Comparison of ENCODE assay signal across 12 mouse cellular contexts in the genomic region with DNA sequence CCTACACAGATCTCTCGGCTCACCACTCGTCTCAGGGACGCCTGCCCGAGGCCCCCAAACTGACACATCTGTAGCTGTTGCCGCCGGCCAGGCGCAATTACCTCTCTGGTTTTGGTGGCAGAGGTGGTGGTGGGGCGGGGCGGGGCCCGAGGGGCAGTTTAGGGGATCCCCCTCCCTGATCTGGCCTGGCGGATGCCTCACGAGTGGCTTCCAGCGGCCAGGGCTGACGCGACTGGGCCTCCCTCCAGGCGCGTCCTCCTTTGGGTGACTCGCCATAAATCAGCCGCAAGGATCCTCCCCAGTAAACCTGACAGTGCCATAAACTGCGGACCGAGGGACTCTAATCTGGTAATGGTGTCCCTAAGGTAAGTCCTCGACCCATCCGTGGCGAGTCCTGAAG. TPM values are rescaled to one million over a fixed set of nuclear protein-coding genes. Genes with fewer than 3 reads are reported as not detected.
A peak's percentile ranks its signal among the peaks of the same experiment; 100 is the strongest.
DNase-seq lines count a peak whose midpoint lies in the region; ATAC-seq and TF ChIP-seq lines count a peak whose summit lies in the region.
"Had no signal": no experiment of that assay in that cellular context is flagged by ENCODE, and none has a peak within 500 bp of the region (broad histone marks: within the 10 kb centered on the region; RNA-seq: fewer than 3 reads in every experiment).

No protein-coding gene starts in this region.

- H3K27ac ChIP-seq in liver, embryonic 11.5 days (ENCODE audit: low read depth, low read length) = no peak overlapping the region
- H3K27ac ChIP-seq in liver, postnatal 0 days (ENCODE audit: low read depth) = no peak overlapping the region
- no peak overlapping the region for H3K27ac ChIP-seq in intestine, embryonic 16.5 days (ENCODE audit: low read length)
- H3K27ac ChIP-seq in stomach, embryonic 16.5 days (ENCODE audit: low read length) = no peak overlapping the region
- H3K27ac ChIP-seq: forebrain, embryonic 15.5 days had no signal

- H3K9me3 ChIP-seq in liver, embryonic 11.5 days (ENCODE audit: control insufficient read depth, low read length) = no peaks in the 10 kb centered on the region
- no peaks in the 10 kb centered on the region for H3K9me3 ChIP-seq in liver, postnatal 0 days (ENCODE audit: low read length)
- H3K9me3 ChIP-seq in intestine, embryonic 16.5 days (ENCODE audit: control insufficient read depth, low read length) = no peaks in the 10 kb centered on the region
- H3K9me3 ChIP-seq in stomach, embryonic 16.5 days (replicated peaks; ENCODE audit: control insufficient read depth, low read length) = no peaks in the 10 kb centered on the region
- H3K9me3 ChIP-seq: forebrain, embryonic 15.5 days had no signal

- H3K27me3 ChIP-seq in liver, embryonic 11.5 days (replicated peaks; ENCODE audit: control insufficient read depth, insufficient read depth, low read length) = peaks cover 98% of the 10 kb centered on the region
- peaks cover 97% of the 10 kb centered on the region for H3K27me3 ChIP-seq in liver, postnatal 0 days (ENCODE audit: insufficient read depth, low read length)
- H3K27me3 ChIP-seq in intestine, embryonic 16.5 days (replicated peaks; ENCODE audit: control insufficient read depth, insufficient read depth, low read length) = peaks cover 73% of the 10 kb centered on the region
- H3K27me3 ChIP-seq in stomach, embryonic 16.5 days (ENCODE audit: control insufficient read depth, insufficient read depth, low read length) = peaks cover 90% of the 10 kb centered on the region

- H3K4me1 ChIP-seq in liver, embryonic 11.5 days (replicated peaks; ENCODE audit: control insufficient read depth, insufficient read depth, low read length) = 0 out of 2 replicates have a peak, but pooled peaks cover 4% of the 10 kb centered on the region
- peaks cover 2% of the 10 kb centered on the region; the same call in 1 of the 2 replicates for H3K4me1 ChIP-seq in liver, postnatal 0 days (ENCODE audit: insufficient read depth)
- peaks cover 13% of the 10 kb centered on the region for H3K4me1 ChIP-seq in intestine, embryonic 16.5 days (ENCODE audit: control insufficient read depth, insufficient read depth, low read length)
- 0 out of 2 replicates have a peak, but pooled peaks cover 3% of the 10 kb centered on the region for H3K4me1 ChIP-seq in stomach, embryonic 16.5 days (ENCODE audit: control insufficient read depth, insufficient read depth, low read length)

- DNase-seq in cerebellum, postnatal 10 days = peak; percentile 14 to 25
- no peak for DNase-seq in cerebellum, adult 9-10 months
- peak; percentile 36 for DNase-seq in liver, embryonic 11.5 days (ENCODE audit: low spot score)
- no peak for DNase-seq in liver, postnatal 0 days
- no peak for DNase-seq in c-Kit-positive CD71-positive TER-119-positive erythroid progenitor cells, embryonic 14.5 days (ENCODE audit: low spot score)
- DNase-seq: lung, postnatal 4 days had no signal

- WGBS in liver, embryonic 11.5 days = 6% methylated on average over 24 of the region's 24 CpGs
- WGBS in liver, postnatal 0 days (ENCODE audit: insufficient replicate concordance) = 7% methylated on average over 24 of the region's 24 CpGs
- WGBS in intestine, embryonic 16.5 days = 20% methylated on average over 24 of the region's 24 CpGs
- 9% methylated on average over 24 of the region's 24 CpGs for WGBS in stomach, embryonic 16.5 days

- H3K36me3 ChIP-seq in liver, embryonic 11.5 days (ENCODE audit: control insufficient read depth, insufficient read depth, low read length) = no peaks in the 10 kb centered on the region
- no peaks in the 10 kb centered on the region for H3K36me3 ChIP-seq in liver, postnatal 0 days (replicated peaks; ENCODE audit: insufficient read depth, low read length)
- no peaks in the 10 kb centered on the region for H3K36me3 ChIP-seq in intestine, embryonic 16.5 days (ENCODE audit: control insufficient read depth, insufficient read depth, low read length)
- H3K36me3 ChIP-seq in stomach, embryonic 16.5 days (ENCODE audit: control insufficient read depth, insufficient read depth, low read length) = no peaks in the 10 kb centered on the region
- H3K36me3 ChIP-seq: forebrain, embryonic 15.5 days had no signal

- no peak overlapping the region; the same call in 1 of the 2 replicates for H3K4me3 ChIP-seq in liver, embryonic 11.5 days (ENCODE audit: low read depth, low read length)
- no peak overlapping the region for H3K4me3 ChIP-seq in liver, postnatal 0 days (ENCODE audit: low read depth, low read length)
- peak overlapping the region; percentile 26 for H3K4me3 ChIP-seq in intestine, embryonic 16.5 days (ENCODE audit: low read length)
- H3K4me3 ChIP-seq in stomach, embryonic 16.5 days (replicated peaks; ENCODE audit: low read length) = peak overlapping the region; percentile 9; the same call in 1 of the 2 replicates

- no peak for ATAC-seq in liver, embryonic 11.5 days (replicated peaks; ENCODE audit: low FRiP score)
- no peak for ATAC-seq in liver, postnatal 0 days
- ATAC-seq in intestine, embryonic 16.5 days = no peak
- ATAC-seq in stomach, embryonic 16.5 days (ENCODE audit: insufficient read depth, low FRiP score) = no peak
- no peak for ATAC-seq in erythroblast, adult 5-6 weeks (replicated peaks; ENCODE audit: low FRiP score, poor library complexity, severe bottlenecking)
- ATAC-seq: forebrain, embryonic 15.5 days had no signal

- no peak for TF ChIP-seq EP300 in liver, postnatal 0 days (IDR thresholded peaks at IDR 0.05; ENCODE audit: low read depth)

- no peak overlapping the region for H3K9ac ChIP-seq in liver, embryonic 11.5 days (ENCODE audit: low read depth, low read length)
- H3K9ac ChIP-seq in liver, postnatal 0 days (replicated peaks) = no peak overlapping the region
- H3K9ac ChIP-seq in intestine, embryonic 16.5 days (ENCODE audit: low read depth, low read length) = peak overlapping the region; percentile 31
- H3K9ac ChIP-seq in stomach, embryonic 16.5 days (ENCODE audit: low read length) = peak overlapping the region; percentile 36; the same call in 1 of the 2 replicates
- H3K9ac ChIP-seq: forebrain, embryonic 15.5 days had no signal

- 0 out of 2 replicates have a peak overlapping the region, but pooled peaks have one; percentile 12 for H3K4me2 ChIP-seq in liver, embryonic 11.5 days
- H3K4me2 ChIP-seq in liver, postnatal 0 days (ENCODE audit: low read depth, low read length) = no peak overlapping the region
- H3K4me2 ChIP-seq in intestine, embryonic 16.5 days (ENCODE audit: low read depth, low read length) = peak overlapping the region; percentile 26; the same call in 1 of the 2 replicates
- no peak overlapping the region for H3K4me2 ChIP-seq in stomach, embryonic 16.5 days (ENCODE audit: low read depth, low read length)
- H3K4me2 ChIP-seq: forebrain, embryonic 15.5 days had no signal

- no peak for TF ChIP-seq CTCF in liver, postnatal 0 days (IDR thresholded peaks at IDR 0.05; ENCODE audit: low read depth)

RNA-seq across cellular contexts. Expression of gene Hoxd1, which starts 15.8 kb away (rescaled TPM):
- polyA plus RNA-seq in liver, embryonic 11.5 days (2014; fragmentation: Nextera tagmentation; extraction: Ambion mirVana) = 0.11 TPM in 1 of 2 replicates, not detected in the other
- polyA plus RNA-seq in liver, postnatal 0 days (2015; fragmentation: Nextera tagmentation; extraction: Ambion mirVana) = not detected in 2 replicates
- 0.10 and 0.11 TPM in 2 replicates for polyA plus RNA-seq in intestine, embryonic 16.5 days (2015; fragmentation: Nextera tagmentation; extraction: Ambion mirVana)
- not detected in 2 replicates for polyA plus RNA-seq in stomach, embryonic 16.5 days (2015; fragmentation: Nextera tagmentation; extraction: Ambion mirVana)
- total RNA-seq in erythroblast, adult 5-6 weeks (2015; ENCODE audit: low replicate concordance) = not detected in 2 replicates
- total RNA-seq in erythroblast, adult 5-6 weeks (2017; ENCODE audit: low replicate concordance) = not detected in 2 replicates
- total RNA-seq: left cerebral cortex, postnatal 14 days had no signal
- polyA plus RNA-seq: forebrain, embryonic 15.5 days; spleen, adult 2 months had no signal

RNA-seq across cellular contexts. Expression of gene Gm28230, which starts 20.5 kb away (rescaled TPM):
- polyA plus RNA-seq in liver, embryonic 11.5 days (2014; fragmentation: Nextera tagmentation; extraction: Ambion mirVana) = not detected in 2 replicates
- not detected in 2 replicates for polyA plus RNA-seq in liver, postnatal 0 days (2015; fragmentation: Nextera tagmentation; extraction: Ambion mirVana)
- 0.24 TPM in 1 of 2 replicates, not detected in the other for polyA plus RNA-seq in intestine, embryonic 16.5 days (2015; fragmentation: Nextera tagmentation; extraction: Ambion mirVana)
- polyA plus RNA-seq in stomach, embryonic 16.5 days (2015; fragmentation: Nextera tagmentation; extraction: Ambion mirVana) = 0.10 and 0.13 TPM in 2 replicates
- total RNA-seq in erythroblast, adult 5-6 weeks (2015; ENCODE audit: low replicate concordance) = not detected in 2 replicates
- total RNA-seq in erythroblast, adult 5-6 weeks (2017; ENCODE audit: low replicate concordance) = not detected in 2 replicates
- total RNA-seq: left cerebral cortex, postnatal 14 days had no signal
- polyA plus RNA-seq: forebrain, embryonic 15.5 days; spleen, adult 2 months had no signal

RNA-seq across cellular contexts. Expression of gene Hoxd4, which starts 35.3 kb away (rescaled TPM):
- 0.14 and 0.18 TPM in 2 replicates for polyA plus RNA-seq in liver, embryonic 11.5 days (2014; fragmentation: Nextera tagmentation; extraction: Ambion mirVana)
- not detected in 2 replicates for polyA plus RNA-seq in liver, postnatal 0 days (2015; fragmentation: Nextera tagmentation; extraction: Ambion mirVana)
- polyA plus RNA-seq in intestine, embryonic 16.5 days (2015; fragmentation: Nextera tagmentation; extraction: Ambion mirVana) = 0.91 and 0.95 TPM in 2 replicates
- polyA plus RNA-seq in stomach, embryonic 16.5 days (2015; fragmentation: Nextera tagmentation; extraction: Ambion mirVana) = 0.29 and 0.39 TPM in 2 replicates
- total RNA-seq in erythroblast, adult 5-6 weeks (2015; ENCODE audit: low replicate concordance) = not detected in 2 replicates
- total RNA-seq in erythroblast, adult 5-6 weeks (2017; ENCODE audit: low replicate concordance) = not detected in 2 replicates
- total RNA-seq: left cerebral cortex, postnatal 14 days had no signal
- polyA plus RNA-seq: forebrain, embryonic 15.5 days had no signal

RNA-seq across cellular contexts. Expression of gene Hoxd3, which starts 35.3 kb away (rescaled TPM):
- 0.47 and 0.87 TPM in 2 replicates for polyA plus RNA-seq in liver, embryonic 11.5 days (2014; fragmentation: Nextera tagmentation; extraction: Ambion mirVana)
- polyA plus RNA-seq in liver, postnatal 0 days (2015; fragmentation: Nextera tagmentation; extraction: Ambion mirVana) = not detected in 2 replicates
- 13.4 and 15.1 TPM in 2 replicates for polyA plus RNA-seq in intestine, embryonic 16.5 days (2015; fragmentation: Nextera tagmentation; extraction: Ambion mirVana)
- polyA plus RNA-seq in stomach, embryonic 16.5 days (2015; fragmentation: Nextera tagmentation; extraction: Ambion mirVana) = 7.4 and 9.2 TPM in 2 replicates
- not detected in 2 replicates for total RNA-seq in erythroblast, adult 5-6 weeks (2015; ENCODE audit: low replicate concordance)
- total RNA-seq in erythroblast, adult 5-6 weeks (2017; ENCODE audit: low replicate concordance) = not detected in 2 replicates
- total RNA-seq: left cerebral cortex, postnatal 14 days had no signal
- polyA plus RNA-seq: forebrain, embryonic 15.5 days; spleen, adult 2 months had no signal

RNA-seq across cellular contexts. Expression of gene Hoxd8, which starts 42.6 kb away (rescaled TPM):
- polyA plus RNA-seq in liver, embryonic 11.5 days (2014; fragmentation: Nextera tagmentation; extraction: Ambion mirVana) = 0.82 and 1.2 TPM in 2 replicates
- 0.04 TPM in 1 of 2 replicates, not detected in the other for polyA plus RNA-seq in liver, postnatal 0 days (2015; fragmentation: Nextera tagmentation; extraction: Ambion mirVana)
- 3.1 TPM in 2 replicates for polyA plus RNA-seq in intestine, embryonic 16.5 days (2015; fragmentation: Nextera tagmentation; extraction: Ambion mirVana)
- polyA plus RNA-seq in stomach, embryonic 16.5 days (2015; fragmentation: Nextera tagmentation; extraction: Ambion mirVana) = 1.7 and 2.8 TPM in 2 replicates
- total RNA-seq in erythroblast, adult 5-6 weeks (2015; ENCODE audit: low replicate concordance) = not detected in 2 replicates
- total RNA-seq in erythroblast, adult 5-6 weeks (2017; ENCODE audit: low replicate concordance) = not detected in 2 replicates
- total RNA-seq: left cerebral cortex, postnatal 14 days had no signal

Comparison
In these comparisons a context has a peak if more than half of its experiments do, and no peak if none do; other contexts are left out.
1. DNase-seq: peak in cerebellum, postnatal 10 days (2 of 2) and liver, embryonic 11.5 days (single experiment); none in cerebellum, adult 9-10 months (single experiment), liver, postnatal 0 days (single experiment) and c-Kit-positive CD71-positive TER-119-positive erythroid progenitor cells, embryonic 14.5 days (single experiment).
2. H3K4me2 ChIP-seq: peak in liver, embryonic 11.5 days (single experiment) and intestine, embryonic 16.5 days (single experiment); none in liver, postnatal 0 days (single experiment) and stomach, embryonic 16.5 days (single experiment).
3. H3K4me3 ChIP-seq: peak in intestine, embryonic 16.5 days (single experiment) and stomach, embryonic 16.5 days (single experiment); none in liver, embryonic 11.5 days (single experiment) and liver, postnatal 0 days (single experiment).
4. H3K9ac ChIP-seq: peak in intestine, embryonic 16.5 days (single experiment) and stomach, embryonic 16.5 days (single experiment); none in liver, embryonic 11.5 days (single experiment) and liver, postnatal 0 days (single experiment).